Mouse (Mus musculus): ENCODE measurements around the gene Hook2. TPM values are rescaled to one million over a fixed set of nuclear protein-coding genes. Genes with fewer than 3 reads are reported as not detected.

Gene Hook2
- polyA plus RNA-seq, 1 experiment: 1.6 TPM

- Histone ChIP-seq H3K27ac (replicated peaks; ENCODE audit: low read depth, low read length) (no peak overlapping the region), H3K4me3 (ENCODE audit: insufficient read depth, low read depth, low read length) (no peak overlapping the region), H3K4me1 (ENCODE audit: control insufficient read depth, insufficient read depth, insufficient read length, low read length) (peaks cover 14% of the 10 kb centered on the region; the same call in 1 of the 2 replicates)
Observed at GRCm38 (mm10) chr8:84967532-84968304, 22.7 kb upstream of the Hook2 start.

GRCm38 (mm10) chr8:84968650-84969049, 21.8 kb upstream of the Hook2 start:
- H3K4me3 ChIP-seq (ENCODE audit: insufficient read depth, low read depth, low read length): peak overlapping the region; percentile 87
- H3K4me1 ChIP-seq (ENCODE audit: control insufficient read depth, insufficient read depth, insufficient read length, low read length): peaks cover 14% of the 10 kb centered on the region; the same call in 1 of the 2 replicates
- H3K27ac ChIP-seq (replicated peaks; ENCODE audit: low read depth, low read length): peak overlapping the region; percentile 70

GRCm38 (mm10) chr8:84969241-84970134, 20.9 kb upstream of the Hook2 start, which contains the start of the genes Gm49661, Prdx2 and Rnaseh2a:
Gm49661 (minus strand) TSS chr8:84969433.
Prdx2 (plus strand) TSS chr8:84969587.
Rnaseh2a (minus strand) TSS chr8:84969767.
- Histone ChIP-seq H3K4me3 (ENCODE audit: insufficient read depth, low read depth, low read length) (peak within 1 kb of the TSS; percentile 87), H3K27ac (replicated peaks; ENCODE audit: low read depth, low read length) (peak within 1 kb of the TSS; percentile 70), H3K4me1 (ENCODE audit: control insufficient read depth, insufficient read depth, insufficient read length, low read length) (peaks cover 14% of the 10 kb centered on the region; the same call in 1 of the 2 replicates)

- Histone ChIP-seq H3K27ac (replicated peaks; ENCODE audit: low read depth, low read length) (peak overlapping the region; percentile 44), H3K4me1 (ENCODE audit: control insufficient read depth, insufficient read depth, insufficient read length, low read length) (peaks cover 10% of the 10 kb centered on the region; the same call in 1 of the 2 replicates), H3K4me3 (ENCODE audit: insufficient read depth, low read depth, low read length) (peak overlapping the region; percentile 87)
Observed at GRCm38 (mm10) chr8:84970135-84970790, 20.1 kb upstream of the Hook2 start.

GRCm38 (mm10) chr8:84970913-84971312, 19.5 kb upstream of the Hook2 start:
- Histone ChIP-seq H3K27ac (replicated peaks; ENCODE audit: low read depth, low read length) (no peak overlapping the region), H3K4me3 (ENCODE audit: insufficient read depth, low read depth, low read length) (peak overlapping the region; percentile 87), H3K4me1 (ENCODE audit: control insufficient read depth, insufficient read depth, insufficient read length, low read length) (peaks cover 8% of the 10 kb centered on the region; the same call in 1 of the 2 replicates)

GRCm38 (mm10) chr8:84973079-84973478, 17.3 kb upstream of the Hook2 start:
- Histone ChIP-seq H3K27ac (replicated peaks; ENCODE audit: low read depth, low read length) (no peak overlapping the region), H3K4me1 (ENCODE audit: control insufficient read depth, insufficient read depth, insufficient read length, low read length) (peaks cover 6% of the 10 kb centered on the region; the same call in 1 of the 2 replicates), H3K4me3 (ENCODE audit: insufficient read depth, low read depth, low read length) (no peak overlapping the region)

- Histone ChIP-seq H3K27ac (replicated peaks; ENCODE audit: low read depth, low read length) (no peak overlapping the region), H3K4me1 (ENCODE audit: control insufficient read depth, insufficient read depth, insufficient read length, low read length) (0 out of 2 replicates have a peak, but pooled peaks cover 2% of the 10 kb centered on the region), H3K4me3 (ENCODE audit: insufficient read depth, low read depth, low read length) (no peak overlapping the region)
Observed at GRCm38 (mm10) chr8:84973803-84974542, 16.4 kb upstream of the Hook2 start.

GRCm38 (mm10) chr8:84974543-84975142, 15.8 kb upstream of the Hook2 start:
- no peak overlapping the region for H3K4me3 ChIP-seq (ENCODE audit: insufficient read depth, low read depth, low read length)
- H3K27ac ChIP-seq (replicated peaks; ENCODE audit: low read depth, low read length): no peak overlapping the region
- H3K4me1 ChIP-seq (ENCODE audit: control insufficient read depth, insufficient read depth, insufficient read length, low read length): 0 out of 2 replicates have a peak, but pooled peaks cover 2% of the 10 kb centered on the region

- peak overlapping the region; percentile 91 for H3K27ac ChIP-seq (replicated peaks; ENCODE audit: low read depth, low read length)
- H3K4me1 ChIP-seq (ENCODE audit: control insufficient read depth, insufficient read depth, insufficient read length, low read length): peaks cover 2% of the 10 kb centered on the region; the same call in 1 of the 2 replicates
- H3K4me3 ChIP-seq (ENCODE audit: insufficient read depth, low read depth, low read length): peak overlapping the region; percentile 83
Observed at GRCm38 (mm10) chr8:84975434-84975833, 15.0 kb upstream of the Hook2 start.

GRCm38 (mm10) chr8:84976031-84976762, 14.2 kb upstream of the Hook2 start:
- Histone ChIP-seq H3K27ac (replicated peaks; ENCODE audit: low read depth, low read length) (peak overlapping the region; percentile 92), H3K4me1 (ENCODE audit: control insufficient read depth, insufficient read depth, insufficient read length, low read length) (peaks cover 9% of the 10 kb centered on the region), H3K4me3 (ENCODE audit: insufficient read depth, low read depth, low read length) (peak overlapping the region; percentile 83)

GRCm38 (mm10) chr8:84976763-84977434, 13.5 kb upstream of the Hook2 start:
- Histone ChIP-seq H3K27ac (replicated peaks; ENCODE audit: low read depth, low read length) (peak overlapping the region; percentile 92), H3K4me3 (ENCODE audit: insufficient read depth, low read depth, low read length) (peak overlapping the region; percentile 83), H3K4me1 (ENCODE audit: control insufficient read depth, insufficient read depth, insufficient read length, low read length) (peaks cover 11% of the 10 kb centered on the region)

GRCm38 (mm10) chr8:84977435-84978247, 12.8 kb upstream of the Hook2 start:
- Histone ChIP-seq H3K27ac (replicated peaks; ENCODE audit: low read depth, low read length) (peak overlapping the region; percentile 92), H3K4me1 (ENCODE audit: control insufficient read depth, insufficient read depth, insufficient read length, low read length) (peaks cover 11% of the 10 kb centered on the region), H3K4me3 (ENCODE audit: insufficient read depth, low read depth, low read length) (peak overlapping the region; percentile 83)

Measured in brown adipose tissue, adult 24 weeks (tissue).